Mouse (Mus musculus): ENCODE data around the gene Ccdc158.

Gene Ccdc158

GRCm38 (mm10) chr5:92684715-92685460 lies 9.8 kb upstream of the Ccdc158 start:
- DNase-seq = no peak

DNA sequence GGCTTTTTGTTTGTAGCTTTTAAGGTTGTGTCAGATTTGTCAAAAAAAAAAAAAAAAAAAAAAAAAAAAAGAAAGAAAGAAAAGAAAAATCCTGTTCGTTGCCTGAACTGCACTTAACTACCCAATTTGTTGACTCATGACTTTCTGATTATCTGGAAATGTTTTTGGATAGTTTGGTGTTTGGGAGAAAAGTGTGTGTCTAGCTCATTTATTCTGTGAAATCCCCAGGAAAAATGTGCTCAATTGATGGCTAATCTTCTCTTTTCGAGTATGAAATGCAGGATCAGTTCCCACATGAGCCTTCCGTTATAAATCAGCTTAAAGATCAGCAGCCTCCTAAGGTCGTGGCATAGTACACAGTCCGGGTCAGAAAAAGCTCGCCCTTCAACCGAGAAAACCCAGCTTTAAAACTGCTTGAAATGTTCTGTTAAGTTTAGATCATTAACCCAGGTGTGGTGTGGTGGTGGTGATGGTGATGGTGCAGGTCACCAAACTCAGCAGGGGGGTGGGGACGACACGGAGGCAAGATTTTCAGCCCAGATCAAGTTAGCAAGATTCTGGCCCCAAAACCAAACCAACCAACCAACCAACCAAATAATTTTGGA lies 8.9 kb upstream of the Ccdc158 start:
- DNase-seq = no peak

GRCm38 (mm10) chr5:92683351-92683807 lies 8.3 kb upstream of the Ccdc158 start, which contains the start of gene Shroom3:
Gene Shroom3 (plus strand): TSS chr5:92683435.
- DNase-seq = peak; percentile 50 to 57

- peak; percentile 39 to 50 for DNase-seq
Observed at GRCm38 (mm10) chr5:92682621-92683348, 7.7 kb upstream of the Ccdc158 start.

GRCm38 (mm10) chr5:92681861-92682260 lies 6.8 kb upstream of the Ccdc158 start:
- no peak for DNase-seq

DNA sequence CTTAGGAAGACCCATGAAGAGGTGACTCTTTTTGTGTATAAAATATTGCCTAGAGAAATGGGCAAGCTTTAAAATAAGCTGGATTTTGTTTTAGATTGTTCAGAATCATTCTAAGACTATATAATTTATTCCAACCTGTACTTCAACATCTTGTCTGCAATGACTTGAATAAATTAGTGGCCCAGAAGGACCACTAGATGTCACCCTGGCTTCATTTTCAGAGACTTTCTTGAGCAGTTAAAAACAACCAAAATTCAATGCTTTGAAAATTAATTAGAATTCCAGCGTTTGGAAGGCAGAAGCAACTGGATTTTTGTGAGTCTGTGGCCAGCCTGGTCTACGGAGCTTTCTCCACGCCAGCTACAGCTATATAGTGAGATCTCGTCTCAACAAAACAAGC lies 4.4 kb upstream of the Ccdc158 start:
- DNase-seq = peak; percentile 14 to 41

DNA sequence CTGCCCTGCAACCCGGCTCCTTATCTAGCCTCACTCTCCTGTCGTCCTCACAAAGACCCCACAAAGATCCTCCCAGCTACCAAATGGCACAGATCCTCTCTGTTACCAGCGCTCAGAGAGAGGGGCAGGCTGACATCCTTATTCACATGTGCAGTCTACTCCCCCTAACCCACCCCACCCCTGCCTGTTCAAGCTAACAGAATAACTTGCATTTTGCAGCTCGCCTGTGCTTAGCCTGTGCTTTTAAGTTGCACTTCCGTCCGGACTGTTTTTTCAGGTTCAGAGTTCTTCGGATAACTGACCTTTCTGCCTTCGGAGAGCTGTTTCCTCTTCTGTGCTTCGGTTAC lies 476 bp upstream of the Ccdc158 start:
- no peak for DNase-seq

DNA sequence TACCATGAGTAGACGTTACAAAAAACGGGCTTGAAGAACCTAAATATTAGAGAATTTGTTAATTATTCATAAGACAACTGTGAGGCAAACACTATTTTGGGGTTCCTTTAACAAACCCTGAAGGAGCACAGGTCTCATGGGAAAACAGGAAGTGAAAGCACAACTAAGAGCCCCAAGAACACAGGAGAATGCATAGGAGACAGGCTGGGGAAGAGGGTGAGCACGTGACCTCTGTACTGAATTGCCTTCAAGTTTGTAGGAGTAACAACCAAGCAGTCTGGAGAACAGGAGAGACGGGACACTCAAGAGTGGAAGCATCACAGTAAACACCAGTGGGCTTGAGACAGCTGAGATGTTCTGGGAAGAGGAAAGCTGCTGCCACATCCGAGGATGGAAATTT lies 8.2 kb downstream of the Ccdc158 start:
- DNase-seq = no peak

- DNase-seq = no peak
Observed at GRCm38 (mm10) chr5:92664321-92664720, 10.8 kb downstream of the Ccdc158 start.

DNA sequence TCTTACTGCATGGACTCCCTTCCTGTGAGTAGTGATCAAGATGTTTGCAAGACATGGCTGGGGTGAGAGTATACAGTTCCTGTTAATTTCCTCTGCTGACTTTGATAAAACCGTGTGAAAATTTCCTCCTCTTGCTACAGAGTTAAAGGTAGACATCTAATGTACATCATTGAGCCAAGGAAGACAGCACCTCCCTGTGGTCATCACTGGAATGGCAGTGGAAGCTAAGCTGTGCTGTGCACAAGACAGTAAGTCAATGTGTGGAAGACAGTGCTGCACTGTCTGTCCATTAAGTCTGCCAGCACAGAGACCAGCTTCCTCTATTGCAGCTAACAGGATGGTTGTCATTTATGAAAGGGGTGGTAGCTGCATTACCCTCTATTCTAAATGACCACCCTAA lies 18.8 kb downstream of the Ccdc158 start:
- peak; percentile 80 to 82 for DNase-seq

DNA sequence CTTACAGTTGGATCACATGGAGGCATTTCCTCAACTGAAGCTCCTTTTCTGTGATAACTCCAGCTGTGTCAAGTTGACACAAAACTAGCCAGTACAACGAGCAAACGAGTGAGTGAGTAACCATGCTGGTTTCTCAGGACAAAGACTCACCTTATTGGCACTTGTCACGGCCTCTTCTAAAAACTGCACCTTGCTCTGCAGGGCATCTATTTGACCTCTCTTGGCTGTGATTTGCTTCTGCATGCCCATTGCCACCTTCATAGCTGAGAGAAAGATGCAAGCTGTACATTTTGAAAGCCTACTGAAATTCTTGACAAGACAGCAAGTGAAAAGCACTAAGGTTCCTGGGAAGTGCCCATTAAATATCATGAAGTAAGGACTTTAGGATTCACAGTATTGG lies 34.2 kb downstream of the Ccdc158 start:
- DNase-seq = no peak

DNA sequence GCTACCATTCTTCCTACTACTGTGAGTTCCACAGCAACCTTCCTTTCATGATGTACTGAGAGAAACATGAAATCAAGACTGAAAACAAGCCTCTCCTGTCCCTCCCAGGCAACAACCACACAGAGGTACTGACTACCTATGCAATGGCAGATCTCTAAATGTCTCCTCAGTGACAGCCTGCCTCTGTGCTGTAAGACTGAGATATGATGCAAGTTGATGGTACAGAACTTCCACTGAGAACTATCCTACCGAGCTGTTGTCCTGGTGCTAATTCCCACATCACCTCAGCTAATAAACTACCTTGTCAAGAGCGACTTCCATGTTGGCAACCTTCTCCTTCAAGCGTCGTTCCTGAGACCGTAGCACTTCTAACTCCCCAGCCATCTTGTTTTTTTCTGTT lies 39.2 kb downstream of the Ccdc158 start:
- no peak for DNase-seq

DNA sequence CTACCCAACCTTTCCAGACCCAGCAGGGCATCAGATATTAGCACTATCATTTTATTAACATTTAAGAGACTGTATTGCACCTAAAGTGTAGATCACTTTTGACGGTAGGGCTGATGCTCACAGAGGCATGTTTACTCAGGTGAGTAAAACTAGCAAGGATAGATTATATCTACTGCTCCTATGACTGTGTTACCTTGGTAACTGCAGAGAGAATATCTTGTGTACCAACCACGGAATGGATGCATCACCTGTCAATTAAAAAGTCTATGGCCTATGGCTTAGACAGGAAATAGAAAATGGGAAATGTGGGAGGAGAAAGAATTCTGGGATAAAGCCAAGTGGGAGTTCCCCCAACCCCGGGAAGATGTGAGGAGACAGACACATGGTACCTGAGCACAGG lies 40.2 kb downstream of the Ccdc158 start:
- DNase-seq = no peak

DNA sequence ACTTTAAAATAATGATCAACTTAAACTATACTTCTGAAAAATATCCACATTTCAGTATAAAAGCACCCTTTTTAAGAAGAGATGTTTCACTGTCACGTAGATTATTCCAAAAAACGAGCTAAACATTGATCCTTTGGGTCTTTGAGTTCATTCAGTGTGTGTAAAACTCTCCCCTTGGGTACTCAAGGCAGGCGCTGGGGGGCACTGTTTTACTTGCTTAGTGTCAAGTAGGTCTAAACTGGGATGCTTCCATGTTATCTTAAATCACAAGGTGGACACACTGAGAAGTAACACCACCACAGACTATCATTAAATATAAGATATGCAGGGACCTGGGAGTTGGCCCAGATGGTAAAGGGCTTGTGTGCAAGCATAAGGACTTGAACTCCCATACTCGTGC lies 41.5 kb downstream of the Ccdc158 start:
- DNase-seq = peak; percentile 12 to 27

DNA sequence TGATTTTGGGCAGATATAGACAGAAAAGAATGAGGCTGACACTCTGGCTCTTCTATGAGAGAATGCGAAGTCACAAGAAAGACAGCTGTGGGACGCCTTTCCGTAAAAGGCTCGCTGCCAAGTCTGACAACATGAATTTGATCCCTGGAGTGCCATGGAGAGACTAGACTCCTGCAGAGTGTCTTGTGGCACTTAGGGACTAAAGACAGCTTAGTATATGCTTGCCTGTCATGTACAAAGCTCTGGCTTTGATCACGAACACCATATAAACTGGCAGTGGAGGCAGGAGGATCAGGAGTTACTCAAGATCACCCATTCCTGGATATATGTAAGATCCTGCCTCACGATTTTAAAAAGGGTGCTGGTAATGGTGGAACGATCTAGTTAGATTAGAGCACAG lies 47.2 kb downstream of the Ccdc158 start:
- no peak for DNase-seq

GRCm38 (mm10) chr5:92621883-92622282 lies 53.2 kb downstream of the Ccdc158 start:
- no peak for DNase-seq

DNA sequence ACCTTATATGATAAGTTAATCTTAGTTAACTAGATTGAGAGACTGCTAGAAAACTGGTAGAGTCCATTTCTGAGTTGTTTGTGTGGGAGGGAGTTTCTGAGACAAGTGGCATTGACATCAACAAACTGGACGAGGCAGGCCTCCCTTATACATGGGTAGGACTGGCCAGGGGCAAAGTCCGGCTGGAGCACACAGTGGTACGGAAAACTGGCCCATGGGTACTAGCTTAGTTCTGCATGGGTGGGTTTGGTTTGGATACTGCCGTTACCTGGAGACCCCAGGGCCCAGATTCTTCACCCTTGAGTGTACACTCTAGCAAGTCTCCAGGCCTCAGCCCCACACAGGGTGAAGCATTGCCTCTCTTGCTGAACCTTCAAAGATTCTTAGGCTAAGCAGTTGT lies 62.3 kb downstream of the Ccdc158 start:
- DNase-seq = peak in 1 of 2 experiments; percentile 26

DNA sequence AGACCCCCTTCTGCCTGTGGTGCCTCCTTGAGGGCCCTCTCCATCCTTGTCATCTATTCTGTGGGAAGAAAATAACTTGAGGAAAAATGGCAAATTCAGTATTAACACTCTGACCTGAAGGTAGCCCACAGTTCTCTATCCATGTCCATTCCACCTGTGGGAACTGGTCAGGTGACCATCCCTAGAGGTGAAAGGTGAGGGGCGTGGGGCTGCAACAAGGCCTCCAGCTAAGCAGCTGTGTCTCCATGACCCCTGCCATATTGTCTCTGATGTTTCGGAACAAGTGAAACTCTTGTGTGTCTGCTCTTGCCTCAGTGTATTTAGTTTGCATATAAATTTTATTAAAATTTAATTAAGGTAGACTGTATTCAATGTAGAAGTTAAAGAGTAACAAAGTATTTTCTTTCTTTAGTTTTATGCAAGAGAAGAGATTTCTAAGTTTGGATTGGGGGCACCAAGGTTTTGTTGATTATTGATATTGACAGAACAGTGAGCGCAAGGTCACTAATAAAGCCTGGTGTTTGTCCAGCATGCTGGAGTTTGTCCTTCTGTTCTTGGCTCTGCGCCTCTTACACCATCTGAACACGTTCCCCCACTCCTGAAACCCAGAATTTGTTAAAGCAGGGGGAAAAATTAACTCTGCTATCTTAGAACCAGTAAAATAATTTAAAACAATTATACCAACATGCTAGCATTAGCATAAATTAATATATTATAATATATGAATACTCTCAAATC lies 67.4 kb downstream of the Ccdc158 start:
- no peak for DNase-seq

GRCm38 (mm10) chr5:92604452-92605247 lies 70.4 kb downstream of the Ccdc158 start:
- DNase-seq = peak; percentile 51 to 66

DNA sequence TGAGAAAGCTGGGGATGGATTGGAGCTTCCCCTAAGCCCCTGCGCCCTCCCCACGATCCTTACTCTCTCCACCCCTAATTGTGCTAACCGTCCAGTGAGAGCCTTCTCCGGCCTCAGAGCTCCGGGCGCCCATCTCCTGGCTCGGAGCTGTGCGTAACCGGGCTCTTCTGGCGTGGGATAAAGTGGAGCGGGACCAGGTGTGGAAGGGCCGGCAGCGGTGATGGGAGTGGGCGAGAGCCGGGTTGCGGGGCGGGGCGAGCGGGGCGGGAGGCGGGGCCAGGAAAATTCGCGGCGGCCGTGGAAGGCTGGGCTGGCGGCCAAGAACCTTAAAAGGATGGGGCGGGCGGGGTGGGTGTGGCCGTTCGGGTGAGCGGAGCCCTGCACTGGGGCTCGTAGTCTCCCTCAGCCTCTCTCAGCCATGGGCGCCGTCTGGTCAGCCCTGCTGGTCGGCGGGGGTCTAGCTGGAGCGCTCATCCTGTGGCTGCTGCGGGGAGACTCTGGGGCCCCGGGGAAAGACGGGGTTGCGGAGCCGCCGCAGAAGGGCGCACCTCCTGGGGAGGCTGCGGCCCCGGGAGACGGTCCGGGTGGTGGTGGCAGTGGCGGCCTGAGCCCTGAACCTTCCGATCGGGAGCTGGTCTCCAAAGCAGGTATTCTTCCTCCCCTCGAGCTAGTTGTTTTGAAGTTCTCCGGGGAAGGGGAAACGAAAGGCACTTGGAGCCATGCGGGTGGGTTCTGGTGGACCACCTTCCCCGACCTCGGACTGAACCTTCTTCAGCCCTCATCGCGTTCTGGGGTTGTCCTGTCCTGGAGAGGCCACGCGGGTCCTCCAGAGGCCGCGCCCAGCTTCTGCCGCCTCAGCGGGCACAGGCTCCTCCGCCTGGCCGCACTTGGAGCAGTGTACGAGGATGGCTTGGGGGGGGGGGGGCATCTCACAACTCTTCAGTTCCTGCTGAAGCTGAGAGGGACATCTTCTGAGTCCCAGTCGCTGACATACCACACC lies 72.1 kb downstream of the Ccdc158 start, which contains the start of gene Stbd1:
Gene Stbd1 (plus strand): TSS at position 351 of the 1,000 bp plus-strand sequence.
- DNase-seq = peak; percentile 86 to 87

GRCm38 (mm10) chr5:92599030-92599429 lies 76.0 kb downstream of the Ccdc158 start:
- DNase-seq = no peak

All from kidney, postnatal 4 days (tissue).